Mouse (Mus musculus) forebrain, embryonic 14.5 days (tissue): ENCODE measurements at regions not wholly inside any gene's neighbourhood (a gene's known extent, or its start where the extent isn't known, plus 50 kb on each side); places are given as distances from the start of the nearest gene placed in this dataset.

ENCODE experiments used
- ATAC-seq: fragments of 200-750 bp; cut with Nextera tagmentation; 2 replicates; pipeline ENCODE4 v1.8.0; 2017; ENCODE audit warnings: mild to moderate bottlenecking, moderate library complexity
- DNase-seq: peaks from one replicate; pipeline ENCODE4 v3.0.0-alpha.2; 2015; ENCODE audit warnings: low spot score
- H3K27ac ChIP-seq: fragments of 300-500 bp; sonication (generic); 2 replicates; pipeline ENCODE4 v1.5.1; 2014; ENCODE audit warnings: low read depth, mild to moderate bottlenecking, control low read depth, low read length, moderate library complexity
- H3K27me3 ChIP-seq: fragments of 300-500 bp; sonication (generic); replicated peaks from 2 replicates; pipeline ENCODE4 v1.6.1; 2014; ENCODE audit warnings: low read length, control low read depth, mixed read lengths; ENCODE audit not compliant: control insufficient read depth, insufficient read depth
- H3K36me3 ChIP-seq: fragments of 300-500 bp; sonication (generic); 2 replicates; pipeline ENCODE4 v1.6.1; 2014; ENCODE audit warnings: low read length, control low read depth; ENCODE audit not compliant: control insufficient read depth, insufficient read depth
- H3K4me1 ChIP-seq: fragments of 300-500 bp; sonication (generic); 2 replicates; pipeline ENCODE4 v1.6.1; 2014; ENCODE audit warnings: antibody characterized with exemption, low read length, control low read depth; ENCODE audit not compliant: control insufficient read depth, insufficient read depth
- H3K4me2 ChIP-seq: fragments of 300-500 bp; sonication (generic); 2 replicates; pipeline ENCODE4 v1.6.1; 2014; ENCODE audit warnings: mild to moderate bottlenecking, control low read depth, low read length
- H3K4me3 ChIP-seq: fragments of 300-500 bp; sonication (generic); 2 replicates; pipeline ENCODE4 v1.5.1; 2014; ENCODE audit warnings: low read depth, low read length, control low read depth
- H3K9ac ChIP-seq: fragments of 300-500 bp; sonication (generic); 2 replicates; pipeline ENCODE4 v1.6.1; 2014; ENCODE audit warnings: mild to moderate bottlenecking, low read length, control low read depth, moderate library complexity
- H3K9me3 ChIP-seq: fragments of 300-500 bp; sonication (generic); replicated peaks from 2 replicates; pipeline ENCODE4 v1.6.1; 2016; ENCODE audit warnings: low read length, control low read depth, mixed read lengths; ENCODE audit not compliant: control insufficient read depth
- WGBS: fragments of 180-500 bp; shearing (Covaris S2); extraction: QIAGEN DNeasy Blood & Tissue Kit; methylation state at CpG from one replicate; pipeline ENCODE4 v1.1.7; 2014; 5-methylcytosine and 5-hydroxymethylcytosine counted together

DNA sequence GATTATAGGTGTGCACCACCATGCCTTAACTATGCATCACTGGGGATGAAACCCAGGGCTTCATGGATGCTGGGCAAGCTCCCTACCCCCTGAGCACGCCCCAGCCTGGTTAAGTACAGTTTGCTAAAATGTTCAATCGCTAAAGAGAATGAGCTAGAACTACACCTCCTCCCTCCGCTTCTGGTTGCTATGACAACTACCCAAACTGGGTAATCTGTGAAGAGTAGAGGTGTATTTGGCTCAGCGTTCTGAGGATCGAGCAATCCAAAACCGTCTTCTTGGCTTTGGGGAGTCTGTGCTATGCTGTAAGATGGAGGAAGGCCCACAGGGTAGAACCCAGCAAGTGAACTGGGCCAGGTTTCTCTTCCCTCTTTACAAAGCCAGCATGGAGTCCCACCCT lies 78.8 kb downstream of the Skor1 start:
- Histone ChIP-seq H3K4me2 (no peak overlapping the region), H3K36me3 (no peaks in the 10 kb centered on the region), H3K9ac (no peak overlapping the region), H3K27ac (no peak overlapping the region), H3K4me3 (no peak overlapping the region), H3K4me1 (no peaks in the 10 kb centered on the region), H3K27me3 (no peaks in the 10 kb centered on the region), H3K9me3 (no peaks in the 10 kb centered on the region)
- ATAC-seq, result no peak
- WGBS, result 77% methylated on average over 6 of the region's 6 CpGs
- DNase-seq, result no peak

DNA sequence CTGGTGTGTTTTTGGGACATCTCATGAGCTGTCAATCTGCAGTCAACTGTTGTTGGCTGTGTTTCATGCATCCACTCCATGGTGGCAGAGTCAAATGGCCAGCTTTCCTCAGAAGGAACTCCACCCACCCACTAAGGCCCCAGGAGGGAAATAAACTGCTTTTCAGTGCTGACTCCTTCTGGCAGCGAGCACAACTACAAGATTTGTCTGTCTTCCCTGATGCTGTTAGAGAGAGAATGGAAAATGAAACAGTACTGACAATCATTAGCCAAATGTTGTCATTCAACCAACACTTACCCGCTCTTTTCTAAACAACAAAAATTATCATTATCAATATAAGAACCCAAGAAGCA lies 79.3 kb upstream of the Pias1 start:
- H3K36me3 ChIP-seq, result no peaks in the 10 kb centered on the region
- DNase-seq (no peak), ATAC-seq (no peak)
- no peak overlapping the region for H3K4me3 ChIP-seq
- H3K27ac ChIP-seq, result no peak overlapping the region
- no peaks in the 10 kb centered on the region for H3K27me3 ChIP-seq
- WGBS, result 66% methylated on average over 2 of the region's 2 CpGs
- no peaks in the 10 kb centered on the region for H3K4me1 ChIP-seq
- H3K9ac ChIP-seq, result no peak overlapping the region
- peaks cover 3% of the 10 kb centered on the region; the same call in 1 of the 2 replicates for H3K9me3 ChIP-seq
- H3K4me2 ChIP-seq, result no peak overlapping the region

DNA sequence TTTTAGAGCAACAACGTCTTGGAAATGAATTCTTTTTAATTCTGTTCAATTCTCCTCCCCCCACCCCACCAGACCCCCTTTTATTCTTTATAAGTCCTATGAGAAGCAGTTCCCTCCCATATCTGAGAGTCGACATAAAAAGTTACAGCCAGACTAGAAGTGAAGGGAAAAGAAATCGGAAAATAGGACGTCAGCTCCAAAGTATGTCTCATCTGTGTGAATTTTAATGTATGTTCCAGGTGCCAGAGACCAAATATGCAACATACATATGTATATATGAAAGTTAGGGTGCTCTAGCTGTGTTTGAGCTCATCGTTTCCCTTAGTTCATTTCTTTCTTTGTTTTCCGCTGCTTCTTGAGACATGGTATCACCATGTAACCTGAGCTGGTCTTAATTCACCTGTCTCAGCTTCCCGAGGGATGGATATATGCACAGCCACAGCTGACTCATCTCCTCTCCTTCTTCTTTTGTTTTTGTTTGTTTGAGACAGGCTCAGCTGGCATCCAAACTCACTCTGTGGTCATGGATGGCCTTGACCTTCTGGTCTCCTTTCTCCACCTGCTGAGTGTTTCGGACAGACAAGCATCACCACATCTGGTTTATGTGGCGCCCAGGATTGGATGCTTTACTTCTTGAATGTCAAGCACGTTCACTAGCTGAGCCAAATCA lies 78.8 kb upstream of the Pias1 start:
- ATAC-seq (no peak), DNase-seq (no peak)
- H3K9me3 ChIP-seq, result peaks cover 3% of the 10 kb centered on the region; the same call in 1 of the 2 replicates
- WGBS, result 90% methylated on average over 10 of the region's 10 CpGs
- no peaks in the 10 kb centered on the region for H3K36me3 ChIP-seq
- no peaks in the 10 kb centered on the region for H3K4me1 ChIP-seq
- H3K27me3 ChIP-seq, result no peaks in the 10 kb centered on the region
- no peak overlapping the region for H3K9ac ChIP-seq
- no peak overlapping the region for H3K4me3 ChIP-seq
- H3K4me2 ChIP-seq, result no peak overlapping the region
- no peak overlapping the region for H3K27ac ChIP-seq

DNA sequence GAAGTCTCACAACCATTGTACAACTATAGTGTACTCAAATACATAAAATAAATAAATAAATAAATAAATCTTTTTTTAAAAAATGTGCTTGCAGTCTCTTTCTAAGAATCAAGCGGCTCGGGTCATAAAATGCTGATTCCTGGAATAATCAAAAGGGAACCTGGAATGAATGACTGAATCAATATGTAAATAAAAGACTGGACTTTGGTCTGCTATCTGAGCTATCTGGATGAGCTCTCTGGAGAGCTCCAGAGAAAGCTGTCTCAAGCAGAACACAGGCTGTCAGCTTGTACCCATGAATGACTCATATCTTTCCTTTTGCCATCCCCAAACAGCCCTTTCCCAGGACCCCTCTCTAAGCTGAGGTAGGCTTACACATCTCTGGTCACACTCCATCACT lies 75.8 kb upstream of the Pias1 start:
- Histone ChIP-seq H3K9me3 (peaks cover 3% of the 10 kb centered on the region; the same call in 1 of the 2 replicates), H3K4me2 (no peak overlapping the region), H3K36me3 (no peaks in the 10 kb centered on the region), H3K9ac (no peak overlapping the region), H3K27ac (no peak overlapping the region), H3K4me1 (peaks cover 9% of the 10 kb centered on the region), H3K27me3 (no peaks in the 10 kb centered on the region), H3K4me3 (no peak overlapping the region)
- 95% methylated on average over 2 of the region's 2 CpGs for WGBS
- ATAC-seq (no peak), DNase-seq (no peak)

DNA sequence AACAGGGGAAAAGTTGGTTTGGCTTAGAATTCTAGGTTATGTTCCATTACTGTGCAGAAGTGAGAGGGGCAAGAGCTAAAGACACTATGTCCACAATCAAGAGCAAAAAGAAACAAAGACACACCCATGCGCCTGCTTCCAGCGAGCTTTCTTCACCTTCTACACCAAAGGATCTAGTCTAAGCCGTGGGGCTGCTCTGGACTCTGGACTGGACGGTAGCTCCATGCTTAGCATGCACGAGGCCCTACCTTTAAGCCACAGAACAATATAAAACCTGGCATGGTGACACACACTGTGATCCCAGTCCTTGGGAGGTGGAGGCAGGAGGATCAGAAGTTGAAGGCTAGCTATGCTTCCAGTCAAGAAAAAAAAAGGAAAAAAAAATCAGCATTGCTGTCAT lies 73.0 kb upstream of the Pias1 start:
- ATAC-seq, result no peak
- 91% methylated on average over 5 of the region's 5 CpGs for WGBS
- no peaks in the 10 kb centered on the region for H3K27me3 ChIP-seq
- no peak overlapping the region for H3K4me3 ChIP-seq
- DNase-seq, result no peak
- no peaks in the 10 kb centered on the region for H3K36me3 ChIP-seq
- H3K4me2 ChIP-seq, result no peak overlapping the region
- H3K27ac ChIP-seq, result no peak overlapping the region
- peaks cover 3% of the 10 kb centered on the region; the same call in 1 of the 2 replicates for H3K9me3 ChIP-seq
- peaks cover 11% of the 10 kb centered on the region for H3K4me1 ChIP-seq
- H3K9ac ChIP-seq, result no peak overlapping the region

DNA sequence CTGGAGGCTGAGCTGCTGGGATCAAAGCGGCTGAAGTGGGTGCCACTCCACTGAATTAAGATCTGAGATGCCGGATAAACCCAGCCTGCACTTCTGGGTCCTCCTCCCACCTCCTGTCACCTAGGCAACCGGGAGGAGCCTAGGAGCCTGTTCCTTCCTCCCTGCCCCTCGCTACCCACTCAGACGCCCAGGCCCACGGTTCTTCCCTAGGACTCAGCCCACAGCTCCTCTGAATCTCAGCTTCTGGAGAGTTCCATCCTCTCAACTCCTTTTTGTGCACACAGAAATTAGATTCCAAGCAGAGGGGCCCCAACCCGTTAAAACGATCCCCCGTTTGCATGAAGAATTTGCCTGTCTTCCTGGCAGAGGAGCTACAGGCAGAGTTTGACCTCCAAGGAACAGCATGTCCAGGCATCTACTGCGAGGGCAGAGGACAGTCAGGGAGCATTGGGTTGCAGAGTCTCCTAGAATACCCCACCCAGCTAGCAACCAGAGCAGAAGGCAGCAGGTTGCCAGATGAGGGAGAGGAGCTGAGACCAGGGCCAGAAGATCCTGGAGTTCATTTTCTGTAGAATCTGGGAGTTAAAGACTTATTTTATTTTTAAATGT lies 71.6 kb upstream of the Pias1 start:
- WGBS, result 2% methylated on average over 10 of the region's 10 CpGs
- peak; percentile 80 for ATAC-seq
- Histone ChIP-seq H3K4me3 (peak overlapping the region; percentile 4; the same call in 1 of the 2 replicates), H3K27ac (no peak overlapping the region), H3K9me3 (peaks cover 3% of the 10 kb centered on the region; the same call in 1 of the 2 replicates), H3K4me1 (peaks cover 11% of the 10 kb centered on the region), H3K36me3 (no peaks in the 10 kb centered on the region), H3K9ac (peak overlapping the region; percentile 14; the same call in 1 of the 2 replicates), H3K27me3 (no peaks in the 10 kb centered on the region), H3K4me2 (peak overlapping the region; percentile 40)
- peak; percentile 86 for DNase-seq

DNA sequence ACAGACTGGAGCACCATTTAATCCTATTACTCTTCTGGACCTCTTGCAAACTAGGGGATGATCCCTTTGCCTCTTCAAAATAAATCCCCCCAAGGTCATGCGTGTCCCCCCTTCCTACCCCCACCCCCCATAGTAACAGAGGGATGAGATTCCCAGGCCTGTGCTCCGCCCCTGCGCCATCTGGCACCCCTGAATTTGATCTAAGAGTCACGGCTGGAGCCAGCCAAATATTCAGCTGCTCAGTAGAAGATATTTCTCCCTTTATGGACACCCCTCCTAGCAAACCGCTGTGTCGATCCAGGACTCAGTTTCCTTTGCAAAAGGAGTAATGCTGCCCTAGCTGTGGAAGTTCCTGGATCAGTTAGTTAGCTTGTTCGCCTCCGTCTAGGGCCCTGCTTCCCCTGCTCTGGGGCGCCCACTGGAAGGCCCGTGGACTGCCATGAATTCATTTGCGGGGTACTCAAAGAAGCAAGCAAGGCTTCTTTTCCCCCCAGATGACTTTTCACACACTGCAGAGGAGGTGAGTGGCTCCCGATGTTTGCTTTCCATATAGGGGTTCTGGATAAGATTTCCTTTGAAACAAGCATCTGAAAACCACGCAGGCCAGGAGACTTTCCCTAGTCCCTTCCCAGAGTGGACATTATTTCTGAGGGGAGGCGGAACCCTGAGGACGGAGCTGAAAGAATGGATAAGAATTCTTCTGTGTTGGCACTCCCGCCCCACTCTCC lies 70.9 kb upstream of the Pias1 start:
- peak overlapping the region; percentile 14; the same call in 1 of the 2 replicates for H3K9ac ChIP-seq
- no peaks in the 10 kb centered on the region for H3K36me3 ChIP-seq
- ATAC-seq (peak; percentile 50; the same call in 1 of the 2 replicates), DNase-seq (peak; percentile 37)
- peaks cover 11% of the 10 kb centered on the region for H3K4me1 ChIP-seq
- WGBS, result 20% methylated on average over 16 of the region's 16 CpGs
- peak overlapping the region; percentile 40 for H3K4me2 ChIP-seq
- no peaks in the 10 kb centered on the region for H3K27me3 ChIP-seq
- H3K4me3 ChIP-seq, result peak overlapping the region; percentile 4; the same call in 1 of the 2 replicates
- peak overlapping the region; percentile 15; the same call in 1 of the 2 replicates for H3K27ac ChIP-seq
- H3K9me3 ChIP-seq, result peaks cover 3% of the 10 kb centered on the region; the same call in 1 of the 2 replicates

DNA sequence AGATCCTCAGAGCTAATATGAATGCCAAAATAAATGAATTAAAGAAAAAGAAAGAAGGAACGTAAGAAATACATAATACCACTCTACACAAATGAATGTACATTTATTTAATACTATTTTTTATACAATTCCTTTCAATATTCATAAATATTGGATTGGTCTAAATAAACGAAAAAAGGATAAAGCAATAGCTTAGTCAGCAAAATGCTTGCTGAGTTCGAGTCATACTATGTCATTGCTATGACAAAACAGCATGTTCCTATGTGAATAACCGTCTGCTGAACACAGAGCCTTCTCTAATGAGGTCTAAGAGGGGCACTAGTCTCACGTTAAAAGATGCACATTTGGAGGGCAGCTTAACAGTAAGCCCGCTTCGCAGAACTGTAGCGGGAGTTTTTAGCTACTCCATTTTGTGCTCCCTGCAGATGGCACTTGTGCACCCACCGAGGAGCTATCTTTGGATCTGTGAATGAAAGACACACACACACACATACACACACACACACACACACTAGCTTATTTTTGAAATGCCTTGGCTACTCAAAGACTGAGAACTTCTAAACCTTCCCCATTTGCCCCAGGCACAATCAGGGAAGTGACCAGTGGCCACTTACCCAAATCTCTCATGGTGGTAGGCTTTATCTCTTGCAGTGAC lies 69.1 kb upstream of the Pias1 start:
- no peak overlapping the region for H3K27ac ChIP-seq
- H3K4me1 ChIP-seq, result peaks cover 11% of the 10 kb centered on the region
- no peaks in the 10 kb centered on the region for H3K27me3 ChIP-seq
- H3K4me3 ChIP-seq, result no peak overlapping the region
- no peaks in the 10 kb centered on the region for H3K36me3 ChIP-seq
- no peak overlapping the region for H3K4me2 ChIP-seq
- 74% methylated on average over 9 of the region's 9 CpGs for WGBS
- no peak overlapping the region for H3K9ac ChIP-seq
- no peaks in the 10 kb centered on the region for H3K9me3 ChIP-seq
- ATAC-seq (no peak), DNase-seq (no peak)
